Mouse (Mus musculus) C2C12 (cell line): ENCODE measurements around the gene Hdgfl2.

Experiments
- CEBPB ChIP-seq: IDR thresholded peaks from one replicate; pipeline ENCODE4 v1.6.1; 2011; ENCODE audit warnings: low read depth, mild to moderate bottlenecking, control low read depth, moderate library complexity
- CTCF ChIP-seq: IDR thresholded peaks from one replicate; pipeline ENCODE4 v1.5.1; 2011; ENCODE audit not compliant: control insufficient read depth, insufficient read depth, insufficient read length
- FOSL1 ChIP-seq: IDR thresholded peaks from one replicate; pipeline ENCODE4 v1.8.0; 2011; ENCODE audit warnings: mild to moderate bottlenecking, low read length; ENCODE audit not compliant: poor library complexity, insufficient read depth, severe bottlenecking
- USF1 ChIP-seq: IDR thresholded peaks from one replicate; pipeline ENCODE4 v1.6.1; 2011; ENCODE audit warnings: low read depth, mild to moderate bottlenecking, control low read depth, moderate library complexity

DNA sequence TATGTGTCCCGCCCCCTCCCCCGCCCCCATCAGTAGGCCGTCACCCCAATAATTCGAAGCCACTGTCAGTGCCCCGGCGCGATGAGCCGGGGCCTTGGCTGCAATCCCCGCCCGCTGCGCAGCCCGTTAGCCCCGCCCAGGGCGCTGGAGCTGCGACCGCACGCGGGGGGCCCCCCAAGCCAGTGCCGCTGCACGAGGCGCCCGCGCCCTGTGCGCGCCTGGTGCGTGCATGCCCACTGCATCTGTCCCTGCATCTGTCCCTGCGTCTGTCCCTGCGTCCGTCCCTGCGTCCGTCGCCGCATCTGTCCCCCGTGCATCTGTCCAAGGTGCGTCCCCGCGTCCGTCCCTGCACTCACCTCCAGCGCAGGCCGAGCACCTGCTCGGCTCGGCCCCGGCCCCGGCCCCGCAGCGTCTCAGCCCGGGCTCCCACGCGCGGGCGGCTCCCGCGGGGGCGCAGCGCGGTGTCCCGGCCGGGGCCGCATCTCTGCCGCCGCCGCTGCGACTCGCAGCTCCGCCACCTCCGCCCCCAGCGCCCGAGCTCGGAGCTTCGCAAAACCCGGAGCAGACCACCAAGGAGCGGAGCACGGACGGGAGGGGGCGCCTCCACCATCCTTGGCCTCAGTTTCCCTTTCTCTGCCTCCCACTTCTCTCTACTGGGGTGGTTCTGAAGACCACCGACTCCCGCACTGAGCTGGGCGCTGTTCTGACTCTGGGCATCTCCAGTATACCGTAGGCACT, 60.6 kb downstream of the Hdgfl2 start, which contains the start of gene Sema6b:
- TF ChIP-seq CTCF (no peak), CEBPB (no peak), USF1 (no peak), FOSL1 (no peak)
